In the genomic region with DNA sequence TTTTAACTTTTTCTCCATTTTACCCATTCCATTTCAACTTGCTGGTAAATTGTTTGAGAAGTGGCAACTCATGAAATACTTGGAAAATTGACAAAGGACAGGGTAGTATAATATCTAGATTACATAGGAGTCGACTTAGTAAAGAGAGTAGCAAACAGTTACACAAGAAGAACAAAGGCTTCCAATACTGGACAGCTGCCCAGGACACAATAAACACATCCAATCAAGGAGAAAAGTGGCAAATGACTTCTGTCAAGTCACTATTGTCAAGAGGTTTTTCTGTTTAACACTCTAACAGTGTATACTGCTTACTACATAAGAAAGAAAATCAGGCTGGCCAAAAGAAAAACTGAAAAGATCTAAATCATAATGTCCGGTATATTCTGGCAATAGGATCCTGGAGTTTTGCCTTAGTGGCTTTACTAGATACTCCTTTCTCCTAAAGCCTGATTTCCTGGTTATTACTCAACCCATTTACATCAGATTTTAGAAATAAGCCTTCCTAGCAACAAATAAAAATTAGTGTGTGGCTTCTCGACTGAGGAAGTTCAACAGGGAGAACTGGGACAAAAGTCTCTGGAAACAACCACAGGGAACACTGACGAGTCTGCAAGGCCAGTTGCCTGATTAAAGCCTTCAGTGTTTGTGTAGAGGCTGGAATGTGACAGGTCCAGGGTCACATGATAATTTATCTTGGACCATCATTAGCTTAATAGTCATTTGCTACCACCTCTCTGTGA, we compare ENCODE assay signal across 12 mouse cellular contexts. TPM values are rescaled to one million over a fixed set of nuclear protein-coding genes. Genes with fewer than 3 reads are reported as not detected.
DNase-seq lines count a peak whose midpoint lies in the region; ATAC-seq and TF ChIP-seq lines count a peak whose summit lies in the region.
"Had no signal": no experiment of that assay in that cellular context is flagged by ENCODE, and none has a peak within 500 bp of the region (broad histone marks: within the 10 kb centered on the region; RNA-seq: fewer than 3 reads in every experiment).

No protein-coding gene starts in this region.

- peaks cover 18% of the 10 kb centered on the region for H3K4me1 ChIP-seq in hindbrain, embryonic 13.5 days (replicated peaks)
- no peaks in the 10 kb centered on the region for H3K4me1 ChIP-seq in hindbrain, embryonic 11.5 days (replicated peaks; ENCODE audit: control insufficient read depth, insufficient read depth, low read length)
- H3K4me1 ChIP-seq in MEL (ENCODE audit: control insufficient read depth in 1 of 2, insufficient read depth in 2 of 2, low read length in 2 of 2), result peaks cover 0 to 2% of the 10 kb centered on the region in 2 experiments; a peak in 2 of 4 replicates
- peaks cover 5% of the 10 kb centered on the region; the same call in 1 of the 2 replicates for H3K4me1 ChIP-seq in forebrain, postnatal 0 days (ENCODE audit: insufficient read depth)
- H3K4me1 ChIP-seq: limb, embryonic 12.5 days had no signal

- no peak for TF ChIP-seq RAD21 in MEL (IDR thresholded peaks at IDR 0.05; ENCODE audit: low read depth, low read length)

- no peaks in the 10 kb centered on the region for H3K36me3 ChIP-seq in hindbrain, embryonic 13.5 days
- H3K36me3 ChIP-seq in hindbrain, embryonic 11.5 days (ENCODE audit: control insufficient read depth, insufficient read depth, low read length), result no peaks in the 10 kb centered on the region
- peaks cover 0 to 14% of the 10 kb centered on the region in 2 experiments; a peak in 2 of 4 replicates for H3K36me3 ChIP-seq in MEL (ENCODE audit: control insufficient read depth in 1 of 2, insufficient read depth in 2 of 2, low read length in 2 of 2)
- no peaks in the 10 kb centered on the region for H3K36me3 ChIP-seq in forebrain, postnatal 0 days (ENCODE audit: insufficient read depth)
- H3K36me3 ChIP-seq: limb, embryonic 12.5 days had no signal

- no peak for ATAC-seq in hindbrain, embryonic 13.5 days (ENCODE audit: low FRiP score)
- ATAC-seq in hindbrain, embryonic 11.5 days (ENCODE audit: low FRiP score), result no peak
- ATAC-seq in forebrain, postnatal 0 days, result no peak
- no peak for ATAC-seq in monocyte, adult 5-6 weeks (replicated peaks; ENCODE audit: insufficient number of reproducible peaks, low FRiP score, low TSS enrichment, poor library complexity, severe bottlenecking)

- H3K9me3 ChIP-seq in hindbrain, embryonic 13.5 days, result no peaks in the 10 kb centered on the region
- no peaks in the 10 kb centered on the region for H3K9me3 ChIP-seq in hindbrain, embryonic 11.5 days (ENCODE audit: control insufficient read depth, low read length)
- no peaks in the 10 kb centered on the region for H3K9me3 ChIP-seq in MEL (replicated peaks; ENCODE audit: insufficient read depth, low read length)
- H3K9me3 ChIP-seq in forebrain, postnatal 0 days (ENCODE audit: low read length), result no peaks in the 10 kb centered on the region
- H3K9me3 ChIP-seq: limb, embryonic 12.5 days had no signal

- no peak for DNase-seq in hindbrain, embryonic 11.5 days (ENCODE audit: low spot score)
- DNase-seq in MEL (ENCODE audit: low read depth, low spot score), result no peak
- DNase-seq in forebrain, postnatal 0 days, result no peak
- peak; percentile 10 for DNase-seq in lung, postnatal 10 days
- DNase-seq in spleen, adult 18-20 months, result no peak
- DNase-seq in gastrocnemius, postnatal 10 days, result no peak
- DNase-seq: gastrocnemius, postnatal 25 days; thymus, adult 2 months had no signal

- H3K4me2 ChIP-seq in hindbrain, embryonic 13.5 days, result peak overlapping the region; percentile 63; the same call in 1 of the 2 replicates
- no peak overlapping the region for H3K4me2 ChIP-seq in hindbrain, embryonic 11.5 days (replicated peaks; ENCODE audit: low read depth, low read length)
- H3K4me2 ChIP-seq in forebrain, postnatal 0 days (ENCODE audit: low read depth), result 0 out of 2 replicates have a peak overlapping the region, but pooled peaks have one; percentile 50

- no peak for TF ChIP-seq EP300 in MEL (IDR thresholded peaks at IDR 0.05; ENCODE audit: low read depth in 1 of 2, low read length in 2 of 2)

- no peaks in the 10 kb centered on the region for H3K27me3 ChIP-seq in hindbrain, embryonic 13.5 days
- H3K27me3 ChIP-seq in hindbrain, embryonic 11.5 days (ENCODE audit: control insufficient read depth, insufficient read depth, low read length), result no peaks in the 10 kb centered on the region
- H3K27me3 ChIP-seq in MEL (ENCODE audit: control insufficient read depth in 1 of 2, insufficient read depth in 2 of 2, low read length in 2 of 2), result no peaks in the 10 kb centered on the region
- H3K27me3 ChIP-seq in forebrain, postnatal 0 days (ENCODE audit: insufficient read depth, low read length), result no peaks in the 10 kb centered on the region
- H3K27me3 ChIP-seq: limb, embryonic 12.5 days had no signal

- H3K79me2 ChIP-seq in MEL (ENCODE audit: control insufficient read depth, insufficient read depth, low read length, poor library complexity), result peaks cover 10% of the 10 kb centered on the region

- WGBS in hindbrain, embryonic 13.5 days, result 71% methylated on average over 4 of the region's 4 CpGs
- 80% methylated on average over 4 of the region's 4 CpGs for WGBS in hindbrain, embryonic 11.5 days
- WGBS in forebrain, postnatal 0 days, result 62% methylated on average over 4 of the region's 4 CpGs

- TF ChIP-seq POLR2A in MEL (IDR thresholded peaks at IDR 0.05; ENCODE audit: control insufficient read depth in 1 of 2, insufficient read depth in 1 of 2, low read depth in 1 of 2, low read length in 2 of 2, poor library complexity in 1 of 2), result no peak

- H3K9ac ChIP-seq in hindbrain, embryonic 13.5 days, result no peak overlapping the region
- H3K9ac ChIP-seq in hindbrain, embryonic 11.5 days (ENCODE audit: low read depth, low read length), result no peak overlapping the region
- H3K9ac ChIP-seq in MEL (ENCODE audit: control insufficient read depth, low read depth, low read length, poor library complexity, severe bottlenecking), result no peak overlapping the region
- no peak overlapping the region for H3K9ac ChIP-seq in forebrain, postnatal 0 days
- H3K9ac ChIP-seq: limb, embryonic 12.5 days had no signal

- no peak overlapping the region for H3K4me3 ChIP-seq in hindbrain, embryonic 13.5 days
- H3K4me3 ChIP-seq in hindbrain, embryonic 11.5 days (ENCODE audit: low read depth, low read length), result no peak overlapping the region
- H3K4me3 ChIP-seq in MEL (ENCODE audit: control insufficient read depth in 1 of 2, insufficient read depth in 1 of 2, low read depth in 2 of 2, low read length in 2 of 2), result peak overlapping the region in 1 of 2 experiments; percentile 64; a peak in 1 of 4 replicates
- H3K4me3 ChIP-seq in forebrain, postnatal 0 days (ENCODE audit: low read depth, low read length), result no peak overlapping the region

- TF ChIP-seq CTCF in MEL (IDR thresholded peaks at IDR 0.05 in 2 of 3, conservative IDR thresholded peaks at IDR 0.05 in 1 of 3; ENCODE audit: control insufficient read depth in 1 of 3, insufficient read depth in 1 of 3, low read depth in 2 of 3, low read length in 3 of 3, poor library complexity in 1 of 3, severe bottlenecking in 1 of 3), result no peak
- TF ChIP-seq CTCF in forebrain, postnatal 0 days (IDR thresholded peaks at IDR 0.05; ENCODE audit: low read depth), result no peak

- no peak overlapping the region for H3K27ac ChIP-seq in hindbrain, embryonic 13.5 days
- H3K27ac ChIP-seq in hindbrain, embryonic 11.5 days (ENCODE audit: low read depth, low read length), result no peak overlapping the region
- H3K27ac ChIP-seq in MEL (ENCODE audit: control insufficient read depth, low read depth, low read length), result no peak overlapping the region
- no peak overlapping the region for H3K27ac ChIP-seq in forebrain, postnatal 0 days (ENCODE audit: low read depth, low read length)
- H3K27ac ChIP-seq: kidney, postnatal 0 days; limb, embryonic 12.5 days had no signal

TF ChIP-seq in MEL, 35 proteins besides CTCF, POLR2A, EP300 and RAD21:
- TF ChIP-seq USF1 (IDR thresholded peaks at IDR 0.05; ENCODE audit: low read depth, low read length), result 0 out of 2 replicates have a peak, but pooled peaks have one; percentile 17
- TF ChIP-seq TBP (IDR thresholded peaks at IDR 0.05; ENCODE audit: low read depth, low read length), result no peak

RNA-seq across cellular contexts. Expression of a gene that starts 1.3 kb away (rescaled TPM):
- 21.1 and 25.5 TPM in 2 replicates for polyA plus RNA-seq in hindbrain, embryonic 13.5 days (2015; fragmentation: Nextera tagmentation; extraction: Ambion mirVana)
- polyA plus RNA-seq in hindbrain, embryonic 11.5 days (2014; fragmentation: Nextera tagmentation; extraction: Ambion mirVana), result 27.2 and 28.2 TPM in 2 replicates
- 18.9 and 19.6 TPM in 2 replicates for total RNA-seq in MEL (2012; rRNA removed)
- polyA plus RNA-seq in MEL (2012; ENCODE audit: insufficient read depth in 1 of 2, insufficient read length in 2 of 2, low read depth in 1 of 2, low replicate concordance in 2 of 2, missing spikeins in 1 of 2), result 10 to 100 TPM in 1 of 2 experiments, not detected in 1; 27.9 TPM
- 16.1 and 16.2 TPM in 2 replicates for total RNA-seq in forebrain, postnatal 0 days (2014; rRNA removed)
- polyA plus RNA-seq in forebrain, postnatal 0 days (2015; fragmentation: Nextera tagmentation; extraction: Ambion mirVana), result 19.6 and 22.4 TPM in 2 replicates
- 5.8 to 13.7 TPM (median 11.4 TPM) in 3 replicates for total RNA-seq in monocyte, adult 5-6 weeks (2017)
- 10 to 100 TPM; 24.2 to 28.5 TPM for total RNA-seq in gastrocnemius, postnatal 10 days (2021)

RNA-seq across cellular contexts. Expression of a gene that starts 50.6 kb away (rescaled TPM):
- 87.7 and 95.1 TPM in 2 replicates for polyA plus RNA-seq in hindbrain, embryonic 13.5 days (2015; fragmentation: Nextera tagmentation; extraction: Ambion mirVana)
- polyA plus RNA-seq in hindbrain, embryonic 11.5 days (2014; fragmentation: Nextera tagmentation; extraction: Ambion mirVana), result 57.8 and 66.3 TPM in 2 replicates
- 26.3 and 26.7 TPM in 2 replicates for total RNA-seq in MEL (2012; rRNA removed)
- 10 to 100 TPM in 1 of 2 experiments, not detected in 1; 27.2 TPM for polyA plus RNA-seq in MEL (2012; ENCODE audit: insufficient read depth in 1 of 2, insufficient read length in 2 of 2, low read depth in 1 of 2, low replicate concordance in 2 of 2, missing spikeins in 1 of 2)
- 68.9 and 79.4 TPM in 2 replicates for total RNA-seq in forebrain, postnatal 0 days (2014; rRNA removed)
- polyA plus RNA-seq in forebrain, postnatal 0 days (2015; fragmentation: Nextera tagmentation; extraction: Ambion mirVana), result 57.0 and 61.9 TPM in 2 replicates
- 99.8 to 109 TPM (median 101 TPM) in 3 replicates for total RNA-seq in monocyte, adult 5-6 weeks (2017)
- total RNA-seq in gastrocnemius, postnatal 10 days (2021), result 10 to 100 TPM; 47.1 to 49.4 TPM
